Mouse (Mus musculus) liver, adult 2 months (tissue): ENCODE data around the gene Gjb6. TPM values are rescaled to one million over a fixed set of nuclear protein-coding genes. Genes with fewer than 3 reads are reported as not detected.
A peak's percentile ranks its signal among the peaks of the same experiment; 100 is the strongest.

Source experiments
- DNase-seq: peaks from one replicate; pipeline ENCODE4 v3.0.0-alpha.2; 2011; ENCODE audit warnings: low read depth, low spot score; ENCODE audit errors: extremely low read depth
- H3K27ac ChIP-seq: fragments of 200-500 bp; replicated peaks from 2 replicates; pipeline ENCODE4 v1.5.1; 2012; ENCODE audit warnings: low read depth, mild to moderate bottlenecking, control low read depth, inconsistent platforms, low read length; ENCODE audit not compliant: insufficient read depth
- H3K27me3 ChIP-seq: fragments of 200-500 bp; 2 replicates; pipeline ENCODE4 v1.6.1; 2012; ENCODE audit warnings: mild to moderate bottlenecking, moderate library complexity, low read length, inconsistent platforms; ENCODE audit not compliant: control insufficient read depth, insufficient read depth
- H3K36me3 ChIP-seq: fragments of 200-500 bp; 2 replicates; pipeline ENCODE4 v1.6.1; 2012; ENCODE audit warnings: low read length, inconsistent platforms; ENCODE audit not compliant: control insufficient read depth, insufficient read depth
- H3K4me1 ChIP-seq: fragments of 200-500 bp; 2 replicates; pipeline ENCODE4 v1.6.1; 2011; ENCODE audit warnings: low read length; ENCODE audit not compliant: control insufficient read depth, insufficient read depth
- H3K4me3 ChIP-seq: fragments of 200-500 bp; 2 replicates; pipeline ENCODE4 v1.5.1; 2011; ENCODE audit warnings: low read depth, mild to moderate bottlenecking, control low read depth, low read length, moderate library complexity; ENCODE audit not compliant: insufficient read depth
- H3K79me2 ChIP-seq: fragments of 200-500 bp; 2 replicates; pipeline ENCODE4 v1.6.1; 2012; ENCODE audit warnings: inconsistent platforms, mild to moderate bottlenecking, low read length, moderate library complexity; ENCODE audit not compliant: control insufficient read depth, insufficient read depth
- H3K9ac ChIP-seq: fragments of 200-500 bp; 2 replicates; pipeline ENCODE4 v1.6.1; 2012; ENCODE audit warnings: low read depth, mild to moderate bottlenecking, control low read depth, inconsistent platforms, low read length
- CTCF ChIP-seq: fragments of 200-500 bp; IDR thresholded peaks from 2 replicates; pipeline ENCODE4 v1.5.1; 2011; ENCODE audit warnings: low read depth, low read length, control low read depth
- POLR2A ChIP-seq: fragments of 200-500 bp; IDR thresholded peaks from 2 replicates; pipeline ENCODE4 v1.6.1; 2011; ENCODE audit warnings: low read length, control low read depth; ENCODE audit not compliant: insufficient read depth; ENCODE audit errors: extremely low read depth
- WGBS: fragments of 180-500 bp; shearing (Covaris S2); methylation state at CpG from one replicate; pipeline ENCODE4 v1.1.7; 2018; 5-methylcytosine and 5-hydroxymethylcytosine counted together
- polyA plus RNA-seq: library from polyadenylated mRNA; depleted of rRNA; stranded (reverse); fragments of >200 nt; gene quantifications from 2 replicates; pipeline ENCODE4 v1.2.3, GENCODE M21; 2012
- total RNA-seq: library from RNA; depleted of rRNA; stranded (reverse); fragments of >200 nt; gene quantifications from 2 replicates; pipeline ENCODE4 v1.2.3, GENCODE M21; 2014

Gene Gjb6
- total and polyA plus RNA-seq, 2 experiments: not detected

DNA sequence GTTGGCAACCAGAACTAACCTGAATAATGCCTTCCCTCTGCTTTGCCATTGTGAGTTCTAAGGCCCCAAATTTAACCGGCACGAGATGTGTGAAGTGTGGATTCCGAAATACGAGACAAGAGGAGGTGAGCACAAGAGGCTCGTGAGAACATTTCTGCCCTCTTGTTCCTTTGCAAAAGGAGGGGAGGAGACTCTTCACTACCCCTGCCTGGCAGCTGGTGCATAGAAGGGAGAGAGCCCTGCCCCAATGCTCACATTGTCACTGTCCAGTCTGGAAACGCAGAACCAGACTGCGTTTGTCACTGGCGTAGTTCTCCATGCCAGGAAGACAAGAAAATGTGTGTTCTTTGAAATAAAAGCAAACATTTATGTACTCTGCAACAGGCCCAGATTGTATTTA is 1.9 kb upstream of the Gjb6 start:
- peaks cover 15% of the 10 kb centered on the region for H3K27me3 ChIP-seq

DNA sequence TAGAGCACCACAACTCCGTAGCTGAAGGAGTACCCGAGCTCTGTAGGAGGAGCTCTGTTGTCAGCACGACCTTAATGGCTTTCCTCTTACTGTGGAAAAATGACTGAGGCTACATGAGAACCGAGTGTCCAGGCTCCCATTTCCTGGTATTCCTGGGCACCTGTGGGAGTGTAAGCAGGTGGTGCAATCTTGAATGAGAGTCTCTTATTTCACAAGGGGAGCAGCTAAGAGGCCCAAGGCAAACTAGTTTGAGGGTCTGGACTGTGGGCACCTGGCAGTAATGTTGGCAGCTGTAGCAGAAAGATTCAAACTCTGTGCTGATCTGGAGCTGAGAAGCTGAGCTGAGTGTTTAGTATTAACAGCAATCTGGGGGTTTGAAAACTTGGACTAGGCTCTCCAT is 6.0 kb downstream of the Gjb6 start:
- 75% methylated on average over 4 of the region's 4 CpGs for WGBS
- H3K27me3 ChIP-seq: no peaks in the 10 kb centered on the region
- no peaks in the 10 kb centered on the region for H3K36me3 ChIP-seq
- H3K27ac ChIP-seq: no peak overlapping the region
- no peaks in the 10 kb centered on the region for H3K79me2 ChIP-seq
- no peak overlapping the region for H3K4me3 ChIP-seq
- H3K4me1 ChIP-seq: no peaks in the 10 kb centered on the region
- no peak overlapping the region for H3K9ac ChIP-seq
- TF ChIP-seq POLR2A: no peak
- TF ChIP-seq CTCF: no peak
- no peak for DNase-seq

More for the DNA sequence above, 1.9 kb upstream of the Gjb6 start:
- H3K9ac ChIP-seq: no peak overlapping the region
- no peak overlapping the region for H3K27ac ChIP-seq
- H3K36me3 ChIP-seq: no peaks in the 10 kb centered on the region
- no peaks in the 10 kb centered on the region for H3K79me2 ChIP-seq
- no peak for TF ChIP-seq CTCF
- no peak for TF ChIP-seq POLR2A
- 78% methylated on average over 8 of the region's 8 CpGs for WGBS
- no peaks in the 10 kb centered on the region for H3K4me1 ChIP-seq
- no peak for DNase-seq
- no peak overlapping the region for H3K4me3 ChIP-seq

DNA sequence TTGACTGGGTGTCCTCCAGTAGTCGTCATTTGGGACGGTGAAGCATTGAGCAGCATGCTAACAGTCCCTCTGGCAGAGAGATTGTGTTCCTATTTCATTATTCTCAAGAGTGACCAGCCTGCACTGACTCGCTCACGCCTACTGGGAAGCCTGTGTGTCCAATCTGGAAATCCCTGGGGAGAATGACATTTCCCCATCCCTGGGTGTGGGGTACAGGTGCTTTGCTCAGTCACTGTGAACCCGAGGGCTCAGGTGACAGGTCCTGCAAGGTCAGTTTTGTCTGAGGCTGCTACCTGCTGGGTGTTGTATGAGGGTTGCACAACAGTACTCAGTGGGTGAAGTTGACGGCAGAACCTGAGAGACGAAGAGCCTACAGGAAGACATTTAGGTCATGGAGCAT is 11.1 kb downstream of the Gjb6 start:
- Histone ChIP-seq H3K4me3 (no peak overlapping the region), H3K27ac (no peak overlapping the region), H3K4me1 (no peaks in the 10 kb centered on the region), H3K27me3 (no peaks in the 10 kb centered on the region), H3K79me2 (no peaks in the 10 kb centered on the region), H3K9ac (no peak overlapping the region), H3K36me3 (no peaks in the 10 kb centered on the region)
- TF ChIP-seq CTCF (no peak), POLR2A (no peak)
- no peak for DNase-seq
- 80% methylated on average over 7 of the region's 7 CpGs for WGBS

DNA sequence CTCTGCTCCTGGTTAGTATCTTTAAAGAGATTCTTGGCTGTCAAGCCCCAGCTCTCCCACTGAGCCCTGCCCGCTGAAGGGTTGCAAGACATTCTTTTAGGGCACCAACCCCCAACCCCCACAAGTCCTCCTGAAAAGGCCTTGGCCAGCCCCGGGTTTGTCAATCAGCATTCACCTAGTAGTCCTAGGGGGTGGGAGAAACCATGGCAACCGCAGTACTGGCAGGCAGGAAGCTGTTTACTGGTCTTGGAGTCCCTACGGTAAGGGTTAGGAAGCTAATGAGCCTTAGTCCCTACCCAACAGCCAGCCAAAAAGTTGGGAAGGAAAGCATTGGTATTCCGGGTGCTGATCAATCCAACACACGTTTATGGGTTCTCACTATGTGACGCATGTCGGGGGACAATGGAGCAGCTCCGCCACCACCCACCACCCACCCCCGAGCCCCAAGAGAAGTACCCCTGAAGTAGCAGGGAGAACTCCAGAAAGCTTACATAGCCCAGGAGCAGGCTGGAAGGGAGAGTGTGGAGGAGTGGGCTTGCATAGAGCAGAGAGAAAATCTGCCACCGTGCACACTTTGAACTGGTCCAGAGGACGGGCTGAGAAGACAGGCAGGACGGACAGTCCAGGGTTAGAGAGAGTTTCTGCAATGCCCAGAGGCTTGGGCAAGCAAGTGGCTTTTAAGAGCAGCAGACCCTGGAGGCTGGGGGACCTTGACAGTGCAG is 17.4 kb downstream of the Gjb6 start, which contains the start of gene Gm4491:
Gene Gm4491 (minus strand): TSS at position 61 of the 722 bp plus-strand sequence.
- Histone ChIP-seq H3K36me3 (no peaks in the 10 kb centered on the region), H3K27me3 (no peaks in the 10 kb centered on the region), H3K4me3 (no peak within 1 kb of the TSS), H3K9ac (no peak within 1 kb of the TSS), H3K4me1 (no peaks in the 10 kb centered on the region), H3K27ac (no peak within 1 kb of the TSS), H3K79me2 (no peaks in the 10 kb centered on the region)
- WGBS: 36% methylated on average over 13 of the region's 13 CpGs
- TF ChIP-seq CTCF (no peak), POLR2A (no peak)
- DNase-seq: no peak

DNA sequence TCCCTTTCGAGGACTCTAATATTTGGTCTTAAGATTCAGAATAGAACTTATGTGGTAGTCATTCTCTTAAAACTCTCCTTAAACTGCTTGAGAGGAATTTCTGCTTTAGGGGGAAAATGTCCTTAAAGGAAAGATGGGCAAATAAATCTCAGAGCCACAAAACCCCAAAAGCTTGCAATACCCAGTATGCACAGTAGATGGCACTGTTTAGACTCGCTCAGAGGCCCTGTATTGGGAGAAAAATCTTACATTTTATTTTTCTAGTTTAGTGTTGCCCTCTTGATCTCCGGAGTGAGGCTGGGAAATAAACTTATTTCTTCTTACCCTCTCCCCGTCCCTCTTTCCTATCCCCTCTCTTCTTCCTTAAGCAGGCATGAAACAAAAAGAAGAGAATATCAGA is 24.2 kb downstream of the Gjb6 start:
- Histone ChIP-seq H3K79me2 (peaks cover 2% of the 10 kb centered on the region), H3K36me3 (no peaks in the 10 kb centered on the region), H3K9ac (no peak overlapping the region), H3K4me3 (no peak overlapping the region), H3K4me1 (peaks cover 13% of the 10 kb centered on the region), H3K27ac (no peak overlapping the region), H3K27me3 (no peaks in the 10 kb centered on the region)
- WGBS: 22% methylated on average over 4 of the region's 4 CpGs
- DNase-seq: peak; percentile 46
- TF ChIP-seq POLR2A (no peak), CTCF (peak; percentile 51)

DNA sequence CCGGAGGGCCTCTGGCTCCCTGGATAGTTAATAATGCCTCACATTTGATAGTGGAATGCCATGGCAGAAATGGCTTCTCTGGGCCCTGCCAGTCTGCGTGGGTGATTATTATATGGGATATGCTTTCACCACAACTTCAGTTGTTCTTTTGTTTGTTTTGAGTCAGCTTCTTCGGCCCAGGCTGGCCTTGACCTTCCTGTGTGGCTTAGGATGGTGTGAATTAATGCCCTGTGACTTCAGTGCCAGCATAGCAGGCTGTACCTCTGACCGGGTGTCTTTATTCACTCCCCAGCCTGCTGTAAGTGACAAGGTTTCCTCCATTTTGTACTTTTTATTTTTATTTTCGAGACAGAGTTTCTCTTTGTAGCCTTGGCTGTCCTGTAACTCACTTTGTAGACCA is 25.5 kb downstream of the Gjb6 start:
- no peaks in the 10 kb centered on the region for H3K27me3 ChIP-seq
- peak; percentile 69 for DNase-seq
- peaks cover 13% of the 10 kb centered on the region for H3K4me1 ChIP-seq
- H3K4me3 ChIP-seq: no peak overlapping the region
- peaks cover 8% of the 10 kb centered on the region for H3K79me2 ChIP-seq
- WGBS: 43% methylated on average over 5 of the region's 5 CpGs
- TF ChIP-seq POLR2A: no peak
- TF ChIP-seq CTCF: no peak
- H3K36me3 ChIP-seq: no peaks in the 10 kb centered on the region
- no peak overlapping the region for H3K27ac ChIP-seq
- H3K9ac ChIP-seq: no peak overlapping the region
